Mouse (Mus musculus): ENCODE measurements around the gene Gm20906.
"Not testable (repeated sequence)": the region's sequence is repeated elsewhere in the genome, so short reads cannot be mapped to it uniquely, and the experiment has no call there.

Gm20906 gene

DNA sequence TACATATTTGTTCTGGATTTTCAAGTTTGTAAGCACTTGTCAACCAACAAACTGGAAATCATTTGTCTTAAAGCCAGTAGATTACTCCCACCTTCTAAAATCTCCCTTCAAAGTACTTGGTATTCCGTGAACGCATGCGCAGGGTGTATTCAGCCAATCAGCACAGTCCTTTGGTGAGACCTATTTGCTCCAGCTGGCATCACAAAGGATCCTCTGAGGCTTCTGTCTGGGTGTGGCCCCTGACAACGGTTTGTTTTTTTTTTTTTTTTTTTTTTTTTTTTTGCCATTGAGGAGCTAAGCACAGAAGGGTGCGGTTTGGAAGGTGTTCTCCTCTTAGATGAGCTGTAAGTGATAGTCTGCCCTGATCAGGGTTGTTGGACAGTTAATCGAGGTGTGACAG, at the start of gene Gm20906:
Gm20906 (plus strand) TSS at position 301 of the 400 bp plus-strand sequence.
- DNase-seq = not testable (repeated sequence)

Measured in cerebellum, adult 8-10 months (tissue).